Mouse (Mus musculus): ENCODE measurements around the gene Arhgef25.

DNA sequence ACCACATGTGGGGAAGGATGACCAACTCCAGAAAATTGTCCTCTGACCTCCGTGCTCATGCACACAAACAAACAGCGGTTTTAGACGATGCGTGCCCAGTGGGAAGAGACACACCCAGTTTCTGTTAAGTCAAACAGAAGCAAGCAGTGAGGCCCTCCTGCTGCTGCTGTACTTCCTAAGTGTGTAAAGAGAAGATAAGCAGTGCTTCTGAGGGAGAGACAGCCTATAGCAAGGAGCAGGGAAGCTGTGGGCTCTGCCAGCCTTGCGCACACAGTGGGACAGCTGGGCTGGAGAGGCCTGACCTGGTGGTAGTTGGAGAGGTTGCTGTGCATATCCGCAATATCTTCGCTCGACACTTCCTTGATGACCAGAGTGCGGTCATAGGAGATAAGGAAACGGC lies 15.5 kb upstream of the Arhgef25 start:
- TF ChIP-seq POLR2A (IDR thresholded peaks at IDR 0.05; ENCODE audit: low read depth, low read length) (no peak), CTCF (conservative IDR thresholded peaks at IDR 0.05; ENCODE audit: insufficient read depth, insufficient read length, low read depth, low read length) (no peak)

Measured in kidney, adult 2 months (tissue).